Mouse (Mus musculus) embryonic facial prominence, embryonic 11.5 days (tissue): ENCODE data around the gene Ctf2. TPM values are rescaled to one million over a fixed set of nuclear protein-coding genes. Genes with fewer than 3 reads are reported as not detected.

Source experiments
- ATAC-seq: fragments of 200-750 bp; cut with Nextera tagmentation; replicated peaks from 2 replicates; pipeline ENCODE4 v1.8.0; 2017; ENCODE audit warnings: low read depth; ENCODE audit not compliant: insufficient number of reproducible peaks, low FRiP score, low TSS enrichment
- DNase-seq: peaks from one replicate; pipeline ENCODE4 v3.0.0-alpha.2; 2015; ENCODE audit warnings: low spot score
- H3K27ac ChIP-seq: fragments of 300-500 bp; sonication (generic); replicated peaks from 2 replicates; pipeline ENCODE4 v1.5.1; 2014; ENCODE audit warnings: mild to moderate bottlenecking, low read depth, low read length, control low read depth
- H3K27me3 ChIP-seq: fragments of 300-500 bp; sonication (generic); 2 replicates; pipeline ENCODE4 v1.6.1; 2014; ENCODE audit warnings: mild to moderate bottlenecking, low read length, moderate library complexity, mixed read lengths; ENCODE audit not compliant: control insufficient read depth, insufficient read depth
- H3K36me3 ChIP-seq: fragments of 300-500 bp; sonication (generic); replicated peaks from 2 replicates; pipeline ENCODE4 v1.6.1; 2014; ENCODE audit warnings: low read depth, mild to moderate bottlenecking, low read length, moderate library complexity, mixed read lengths; ENCODE audit not compliant: control insufficient read depth, insufficient read depth
- H3K4me1 ChIP-seq: fragments of 300-500 bp; sonication (generic); 2 replicates; pipeline ENCODE4 v1.6.1; 2014; ENCODE audit warnings: low read length, mixed read lengths; ENCODE audit not compliant: control insufficient read depth, insufficient read depth
- H3K4me2 ChIP-seq: fragments of 300-500 bp; sonication (generic); 2 replicates; pipeline ENCODE4 v1.6.1; 2014; ENCODE audit warnings: low read depth, mild to moderate bottlenecking, control low read depth, low read length, moderate library complexity
- H3K4me3 ChIP-seq: fragments of 300-500 bp; sonication (generic); 2 replicates; pipeline ENCODE4 v1.5.1; 2014; ENCODE audit warnings: low read depth, low read length, control low read depth
- H3K9ac ChIP-seq: fragments of 300-500 bp; sonication (generic); replicated peaks from 2 replicates; pipeline ENCODE4 v1.6.1; 2014; ENCODE audit warnings: mild to moderate bottlenecking, control low read depth, low read length
- H3K9me3 ChIP-seq: fragments of 300-500 bp; sonication (generic); replicated peaks from 2 replicates; pipeline ENCODE4 v1.6.1; 2016; ENCODE audit warnings: mild to moderate bottlenecking, low read length, inconsistent platforms, mixed read lengths; ENCODE audit not compliant: control insufficient read depth
- WGBS: fragments of 180-500 bp; shearing (Covaris S2); extraction: QIAGEN DNeasy Blood & Tissue Kit; methylation state at CpG from one replicate; pipeline ENCODE4 v1.1.7; 2014; 5-methylcytosine and 5-hydroxymethylcytosine counted together
- polyA plus RNA-seq: library from polyadenylated mRNA; unstranded; fragments of >200 nt; fragmentation: Nextera tagmentation; extraction: Ambion mirVana; gene quantifications from 2 replicates; pipeline ENCODE4 v1.2.1, GENCODE M21; 2014

Gene Ctf2
- polyA plus RNA-seq, 1 experiment from 2014 or later: 0.15 TPM

DNA sequence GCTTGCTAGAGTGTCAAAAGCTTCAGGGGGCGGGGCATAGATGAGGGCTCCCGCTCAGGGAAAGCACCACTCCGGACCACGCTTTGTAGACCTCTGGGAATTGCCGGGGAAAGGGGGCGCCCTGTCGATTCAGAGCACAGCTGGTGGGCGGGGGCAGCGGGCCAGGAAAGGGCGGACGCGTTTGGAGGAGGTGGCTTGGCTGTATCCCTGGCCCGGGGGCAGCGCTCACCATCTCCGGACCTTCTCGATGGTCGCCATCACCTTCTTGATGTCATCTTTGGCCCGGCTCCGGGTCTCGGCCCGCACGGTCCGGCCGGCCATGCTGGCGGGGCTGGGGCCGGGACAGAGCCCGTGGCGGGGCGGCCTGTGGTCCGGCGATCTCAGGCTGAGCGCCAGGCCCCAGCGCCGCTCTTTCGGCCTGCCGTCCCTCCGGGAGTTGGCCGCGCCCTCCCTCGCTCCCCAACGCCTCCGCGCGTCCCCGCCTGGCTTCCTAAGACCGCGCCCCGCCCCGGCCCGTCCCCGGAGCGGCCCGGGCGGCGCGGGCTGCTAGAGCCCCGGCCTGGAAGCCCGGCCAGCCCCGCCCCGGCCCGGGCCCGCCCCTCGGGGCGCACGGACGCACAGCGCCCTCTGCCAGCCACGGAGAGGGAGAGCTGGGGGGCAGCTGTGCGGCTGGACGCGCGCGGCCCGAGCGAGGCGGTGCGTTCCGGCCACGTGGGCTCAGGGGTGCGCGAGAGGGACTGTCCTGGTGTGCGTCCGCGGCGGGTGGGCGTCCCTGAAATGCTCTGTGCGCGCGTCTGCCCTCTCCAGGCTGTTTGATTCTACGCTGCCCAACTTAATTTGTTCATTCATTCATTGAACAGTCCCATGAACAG is 23.5 kb downstream of the Ctf2 start, which contains the start of gene Bcl7c:
Bcl7c (minus strand) TSS at position 727 of the 872 bp plus-strand sequence.
- ATAC-seq (peak; percentile 83), DNase-seq (peak; percentile 96)
- H3K4me2 ChIP-seq: peak within 1 kb of the TSS; percentile 56
- H3K4me1 ChIP-seq: peaks cover 6% of the 10 kb centered on the region
- WGBS: under 1% methylated on average over 88 of the region's 90 CpGs
- no peaks in the 10 kb centered on the region for H3K27me3 ChIP-seq
- peak within 1 kb of the TSS; percentile 64 for H3K4me3 ChIP-seq
- no peaks in the 10 kb centered on the region for H3K9me3 ChIP-seq
- peak within 1 kb of the TSS; percentile 98 for H3K27ac ChIP-seq
- H3K36me3 ChIP-seq: no peaks in the 10 kb centered on the region
- H3K9ac ChIP-seq: peak within 1 kb of the TSS; percentile 80

DNA sequence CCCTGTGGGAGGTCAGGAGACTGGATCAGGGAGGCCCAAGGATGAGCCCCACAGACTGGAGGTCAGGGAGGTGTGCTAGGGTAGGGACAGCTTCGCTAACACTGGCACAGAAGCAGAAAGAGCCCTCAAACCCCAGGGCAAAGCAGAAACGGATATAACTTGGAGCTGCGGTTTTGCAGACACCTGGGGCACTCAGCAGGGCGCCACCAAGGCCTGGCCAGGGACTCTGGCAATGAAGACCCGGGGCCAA is 24.1 kb downstream of the Ctf2 start:
- H3K4me1 ChIP-seq: peaks cover 6% of the 10 kb centered on the region
- no peak for ATAC-seq

GRCm38 (mm10) chr7:127707045-127707956 is 24.7 kb downstream of the Ctf2 start:
- Histone ChIP-seq H3K4me1 (peaks cover 6% of the 10 kb centered on the region), H3K36me3 (no peaks in the 10 kb centered on the region), H3K4me3 (peak overlapping the region; percentile 64), H3K9me3 (no peaks in the 10 kb centered on the region), H3K4me2 (peak overlapping the region; percentile 56), H3K27ac (peak overlapping the region; percentile 98), H3K27me3 (no peaks in the 10 kb centered on the region), H3K9ac (peak overlapping the region; percentile 80)
- 17% methylated on average over 22 of the region's 22 CpGs for WGBS
- DNase-seq (peak; percentile 86), ATAC-seq (0 out of 2 replicates have a peak, but pooled peaks have one; percentile 5)

More for the DNA sequence above, 24.1 kb downstream of the Ctf2 start:
- Histone ChIP-seq H3K9ac (peak overlapping the region; percentile 80), H3K36me3 (no peaks in the 10 kb centered on the region), H3K27ac (peak overlapping the region; percentile 98), H3K27me3 (no peaks in the 10 kb centered on the region), H3K9me3 (no peaks in the 10 kb centered on the region), H3K4me3 (peak overlapping the region; percentile 64), H3K4me2 (peak overlapping the region; percentile 56)
- DNase-seq: no peak
- WGBS: 1% methylated on average over 5 of the region's 5 CpGs

- no peaks in the 10 kb centered on the region for H3K9me3 ChIP-seq
- WGBS: 66% methylated on average over 4 of the region's 4 CpGs
- H3K4me3 ChIP-seq: no peak overlapping the region
- no peaks in the 10 kb centered on the region for H3K4me1 ChIP-seq
- H3K4me2 ChIP-seq: no peak overlapping the region
- H3K9ac ChIP-seq: no peak overlapping the region
- no peaks in the 10 kb centered on the region for H3K36me3 ChIP-seq
- no peak overlapping the region for H3K27ac ChIP-seq
- DNase-seq (no peak), ATAC-seq (no peak)
- H3K27me3 ChIP-seq: no peaks in the 10 kb centered on the region
These were observed 26.3 kb downstream of the Ctf2 start for GRCm38 (mm10) chr7:127705706-127706105.

DNA sequence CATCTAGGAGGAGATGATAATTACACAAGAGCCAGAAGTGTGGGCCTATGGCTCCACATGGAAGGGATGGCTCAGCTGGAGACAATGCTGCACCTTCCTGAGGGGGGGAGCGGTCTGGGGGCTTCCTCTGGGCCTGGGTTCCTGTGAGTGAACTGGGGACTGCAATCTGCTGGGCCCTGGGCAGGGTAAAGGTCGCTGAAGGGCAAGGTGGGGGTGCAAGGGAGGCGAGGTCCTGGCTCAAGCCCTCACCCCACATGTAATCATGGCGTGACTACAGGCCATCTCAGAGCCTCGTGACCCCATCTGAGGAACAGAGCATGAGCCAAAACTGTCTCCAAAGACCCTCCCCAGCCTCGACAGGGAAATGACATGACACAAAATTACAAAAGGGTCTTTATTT is 27.4 kb downstream of the Ctf2 start:
- H3K4me2 ChIP-seq: no peak overlapping the region
- no peaks in the 10 kb centered on the region for H3K27me3 ChIP-seq
- H3K4me3 ChIP-seq: no peak overlapping the region
- WGBS: 56% methylated on average over 6 of the region's 6 CpGs
- no peak overlapping the region for H3K27ac ChIP-seq
- no peak for DNase-seq
- H3K4me1 ChIP-seq: no peaks in the 10 kb centered on the region
- H3K9ac ChIP-seq: no peak overlapping the region
- ATAC-seq: no peak
- no peaks in the 10 kb centered on the region for H3K36me3 ChIP-seq
- H3K9me3 ChIP-seq: no peaks in the 10 kb centered on the region

- H3K4me2 ChIP-seq: no peak overlapping the region
- no peak overlapping the region for H3K27ac ChIP-seq
- 92% methylated on average over 8 of the region's 8 CpGs for WGBS
- H3K27me3 ChIP-seq: no peaks in the 10 kb centered on the region
- H3K9ac ChIP-seq: no peak overlapping the region
- no peak overlapping the region for H3K4me3 ChIP-seq
- ATAC-seq (no peak), DNase-seq (no peak)
- no peaks in the 10 kb centered on the region; the same call in 1 of the 2 replicates for H3K36me3 ChIP-seq
- H3K9me3 ChIP-seq: no peaks in the 10 kb centered on the region
- no peaks in the 10 kb centered on the region for H3K4me1 ChIP-seq
These were observed 28.3 kb downstream of the Ctf2 start for GRCm38 (mm10) chr7:127703561-127704178.

DNA sequence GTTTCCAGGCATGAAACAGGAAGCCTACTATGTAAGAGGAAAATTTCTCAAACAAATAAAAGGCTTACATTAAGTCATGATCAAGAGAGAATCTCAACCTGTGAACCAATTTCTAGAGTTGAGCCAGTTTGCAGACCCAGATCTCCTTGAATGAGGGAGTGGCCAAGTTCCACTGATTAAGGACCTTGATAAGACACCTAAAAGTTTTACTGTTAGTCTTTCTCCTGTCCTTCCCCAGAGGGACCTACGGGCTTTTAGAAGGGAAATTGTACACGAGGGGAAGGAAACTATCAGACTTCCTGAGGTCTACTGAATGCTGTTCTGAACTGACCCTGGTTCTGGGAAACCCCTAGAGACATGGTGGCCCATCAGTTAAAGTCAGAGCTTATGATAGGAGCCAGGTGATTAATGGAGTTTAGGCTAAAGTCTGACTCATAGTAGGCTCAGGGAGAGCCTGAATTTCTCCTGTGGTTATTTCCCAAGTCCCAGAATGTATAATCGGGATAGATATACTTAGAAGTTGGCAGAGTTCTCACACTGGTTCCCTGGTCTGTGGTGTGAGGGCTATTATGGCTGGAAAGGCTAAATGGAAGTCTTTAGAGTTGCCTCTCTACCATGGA is 31.1 kb downstream of the Ctf2 start:
- Histone ChIP-seq H3K36me3 (no peaks in the 10 kb centered on the region; the same call in 1 of the 2 replicates), H3K27ac (no peak overlapping the region), H3K4me3 (no peak overlapping the region), H3K9ac (no peak overlapping the region), H3K27me3 (no peaks in the 10 kb centered on the region), H3K9me3 (no peaks in the 10 kb centered on the region), H3K4me2 (no peak overlapping the region), H3K4me1 (no peaks in the 10 kb centered on the region)
- DNase-seq (no peak), ATAC-seq (no peak)
- 81% methylated on average over 3 of the region's 3 CpGs for WGBS
